Mouse (Mus musculus): ENCODE measurements at regions not wholly inside any gene's neighbourhood (a gene's known extent, or its start where the extent isn't known, plus 50 kb on each side); places are given as distances from the start of the nearest gene placed in this dataset.
"Not testable (repeated sequence)": the region's sequence is repeated elsewhere in the genome, so short reads cannot be mapped to it uniquely, and the experiment has no call there.

GRCm38 (mm10) chr15:89730320-89730719, 111.3 kb downstream of the Syt10 start:
- peak in 1 of 2 experiments; percentile 7 for DNase-seq (ENCODE audit: low spot score in 2 of 2)

- DNase-seq (ENCODE audit: low spot score in 2 of 2), result no peak
These were observed 117.3 kb downstream of the Syt10 start for GRCm38 (mm10) chr15:89724356-89724755.

GRCm38 (mm10) chr15:89697221-89697620, 105.5 kb upstream of the Rabl2 start:
- no peak for DNase-seq (ENCODE audit: low spot score in 2 of 2)

- no peak for DNase-seq (ENCODE audit: low spot score in 2 of 2)
These were observed 84.6 kb upstream of the Rabl2 start for GRCm38 (mm10) chr15:89676366-89676765.

- not testable (repeated sequence) for DNase-seq (ENCODE audit: low spot score in 2 of 2)
These were observed 64.8 kb upstream of the Rabl2 start for GRCm38 (mm10) chr15:89656558-89656957.
